Mouse (Mus musculus) lung, adult 2 months (tissue): ENCODE data around the gene A630001G21Rik.

Experiments used
- CTCF ChIP-seq: fragments of 200-500 bp; IDR thresholded peaks from 2 replicates; pipeline ENCODE4 v1.5.1; 2011; ENCODE audit warnings: mild to moderate bottlenecking, low read length, control low read depth; ENCODE audit not compliant: insufficient read depth
- POLR2A ChIP-seq: fragments of 200-500 bp; IDR thresholded peaks from 2 replicates; pipeline ENCODE4 v1.6.1; 2011; ENCODE audit warnings: low read depth, mild to moderate bottlenecking, control low read depth, low read length, borderline replicate concordance; ENCODE audit errors: extremely low read depth

DNA sequence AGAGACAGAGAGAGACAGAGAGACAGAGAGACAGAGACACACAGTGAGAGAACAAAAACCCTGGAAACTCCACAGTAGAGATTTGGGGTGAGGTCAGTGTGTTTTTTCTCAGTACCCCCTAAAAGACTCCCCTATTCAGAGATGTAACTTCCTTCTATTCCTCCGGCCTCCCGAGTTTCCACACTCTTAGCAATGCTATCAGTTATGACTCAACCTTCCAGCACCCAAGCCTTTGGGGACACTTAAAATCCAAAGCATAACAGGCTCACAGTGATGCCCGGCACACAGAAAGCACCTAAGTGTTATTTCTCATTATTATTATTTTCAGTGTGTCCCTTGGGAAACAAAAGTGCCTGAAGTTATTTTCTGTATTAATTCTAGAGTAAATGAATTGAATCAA, 87.9 kb downstream of the A630001G21Rik start:
- TF ChIP-seq CTCF: no peak
- TF ChIP-seq POLR2A: no peak
